Mouse (Mus musculus): ENCODE results near the gene Slbp.

Gene Slbp

GRCm38 (mm10) chr5:33651921-33652782, at the start of gene Slbp:
TSS of gene Slbp (minus strand) at chr5:33652574.
- DNase-seq: peak; percentile 94

GRCm38 (mm10) chr5:33701832-33702231, 49.5 kb upstream of the Slbp start:
- DNase-seq: no peak

GRCm38 (mm10) chr5:33700010-33700409, 47.6 kb upstream of the Slbp start:
- DNase-seq: no peak

- no peak for DNase-seq
Measured at GRCm38 (mm10) chr5:33698669-33699068, 46.3 kb upstream of the Slbp start.

- peak; percentile 65 for DNase-seq
Measured at GRCm38 (mm10) chr5:33697947-33698512, 45.7 kb upstream of the Slbp start.

- DNase-seq: no peak
Measured at GRCm38 (mm10) chr5:33697534-33697933, 45.2 kb upstream of the Slbp start.

- DNase-seq: no peak
Measured at GRCm38 (mm10) chr5:33696430-33696829, 44.1 kb upstream of the Slbp start.

GRCm38 (mm10) chr5:33695718-33696121, 43.3 kb upstream of the Slbp start:
- no peak for DNase-seq

- peak; percentile 75 for DNase-seq
Measured at GRCm38 (mm10) chr5:33694848-33695717, 42.7 kb upstream of the Slbp start.

GRCm38 (mm10) chr5:33694461-33694847, 42.1 kb upstream of the Slbp start:
- DNase-seq: no peak

- no peak for DNase-seq
Measured at GRCm38 (mm10) chr5:33692393-33692792, 40.0 kb upstream of the Slbp start.

GRCm38 (mm10) chr5:33689852-33690645, 37.7 kb upstream of the Slbp start:
- DNase-seq: no peak

- peak; percentile 46 for DNase-seq
Measured at GRCm38 (mm10) chr5:33689221-33689844, 37.0 kb upstream of the Slbp start.

GRCm38 (mm10) chr5:33688278-33689220, 36.2 kb upstream of the Slbp start:
- no peak for DNase-seq

GRCm38 (mm10) chr5:33687142-33687541, 34.8 kb upstream of the Slbp start:
- no peak for DNase-seq

- no peak for DNase-seq
Measured at GRCm38 (mm10) chr5:33684932-33685331, 32.6 kb upstream of the Slbp start.

- peak; percentile 33 for DNase-seq
Measured at GRCm38 (mm10) chr5:33683897-33684652, 31.7 kb upstream of the Slbp start.

GRCm38 (mm10) chr5:33682963-33683362, 30.6 kb upstream of the Slbp start:
- DNase-seq: no peak

- DNase-seq: no peak
Measured at GRCm38 (mm10) chr5:33681611-33682388, 29.4 kb upstream of the Slbp start.

Measured in right cerebral cortex, postnatal 4 days (tissue).